ENCODE assay signal across 8 mouse cellular contexts in genomic region chr6:41136717-41137400, GRCm38 (mm10).
DNase-seq lines count a peak whose midpoint lies in the region; ATAC-seq and TF ChIP-seq lines count a peak whose summit lies in the region.

No protein-coding gene starts in this region.

- no peaks in the 10 kb centered on the region for H3K9me3 ChIP-seq in liver, embryonic 12.5 days (replicated peaks)
- H3K9me3 ChIP-seq in hindbrain, postnatal 0 days (ENCODE audit: low read length), result no peaks in the 10 kb centered on the region
- no peaks in the 10 kb centered on the region for H3K9me3 ChIP-seq in liver, embryonic 11.5 days (ENCODE audit: control insufficient read depth, low read length)
- H3K9me3 ChIP-seq in neural tube, embryonic 12.5 days, result no peaks in the 10 kb centered on the region

- no peak overlapping the region for H3K4me2 ChIP-seq in liver, embryonic 12.5 days
- H3K4me2 ChIP-seq in hindbrain, postnatal 0 days (ENCODE audit: low read depth, low read length), result no peak overlapping the region
- H3K4me2 ChIP-seq in liver, embryonic 11.5 days, result no peak overlapping the region
- no peak overlapping the region for H3K4me2 ChIP-seq in neural tube, embryonic 12.5 days (replicated peaks)

- H3K4me1 ChIP-seq in liver, embryonic 12.5 days, result no peaks in the 10 kb centered on the region
- no peaks in the 10 kb centered on the region for H3K4me1 ChIP-seq in hindbrain, postnatal 0 days (ENCODE audit: insufficient read depth, low read length)
- no peaks in the 10 kb centered on the region for H3K4me1 ChIP-seq in liver, embryonic 11.5 days (replicated peaks; ENCODE audit: control insufficient read depth, insufficient read depth, low read length)
- no peaks in the 10 kb centered on the region for H3K4me1 ChIP-seq in neural tube, embryonic 12.5 days

- H3K36me3 ChIP-seq in liver, embryonic 12.5 days, result no peaks in the 10 kb centered on the region
- H3K36me3 ChIP-seq in hindbrain, postnatal 0 days (ENCODE audit: insufficient read depth, low read length), result no peaks in the 10 kb centered on the region
- no peaks in the 10 kb centered on the region for H3K36me3 ChIP-seq in liver, embryonic 11.5 days (ENCODE audit: control insufficient read depth, insufficient read depth, low read length)
- H3K36me3 ChIP-seq in neural tube, embryonic 12.5 days, result no peaks in the 10 kb centered on the region

- no peak for ATAC-seq in liver, embryonic 12.5 days
- peak; percentile 78 for ATAC-seq in hindbrain, postnatal 0 days
- ATAC-seq in liver, embryonic 11.5 days (replicated peaks; ENCODE audit: low FRiP score), result peak; percentile 48; the same call in 1 of the 2 replicates
- ATAC-seq in neural tube, embryonic 12.5 days (ENCODE audit: low FRiP score, low read depth), result peak; percentile 66; the same call in 1 of the 2 replicates

- peak; percentile 91 for TF ChIP-seq CTCF in hindbrain, postnatal 0 days (IDR thresholded peaks at IDR 0.05; ENCODE audit: low read depth)

- no peak overlapping the region for H3K27ac ChIP-seq in liver, embryonic 12.5 days
- H3K27ac ChIP-seq in hindbrain, postnatal 0 days, result no peak overlapping the region
- no peak overlapping the region for H3K27ac ChIP-seq in liver, embryonic 11.5 days (ENCODE audit: low read depth, low read length)
- H3K27ac ChIP-seq in neural tube, embryonic 12.5 days, result no peak overlapping the region

- H3K27me3 ChIP-seq in liver, embryonic 12.5 days (replicated peaks), result no peaks in the 10 kb centered on the region
- H3K27me3 ChIP-seq in hindbrain, postnatal 0 days (ENCODE audit: insufficient read depth, low read length), result no peaks in the 10 kb centered on the region
- H3K27me3 ChIP-seq in liver, embryonic 11.5 days (replicated peaks; ENCODE audit: control insufficient read depth, insufficient read depth, low read length), result no peaks in the 10 kb centered on the region
- H3K27me3 ChIP-seq in neural tube, embryonic 12.5 days (replicated peaks), result no peaks in the 10 kb centered on the region

- WGBS in liver, embryonic 12.5 days (ENCODE audit: insufficient replicate concordance), result 30% methylated on average over 6 of the region's 6 CpGs
- 26% methylated on average over 6 of the region's 6 CpGs for WGBS in hindbrain, postnatal 0 days
- WGBS in liver, embryonic 11.5 days, result 33% methylated on average over 6 of the region's 6 CpGs
- 39% methylated on average over 6 of the region's 6 CpGs for WGBS in neural tube, embryonic 12.5 days

- peak; percentile 46 for DNase-seq in liver
- peak; percentile 53 for DNase-seq in T-cell, adult 2 months (ENCODE audit: low spot score)
- peak; percentile 39 for DNase-seq in embryo, embryonic 9.5 days (ENCODE audit: extremely low spot score)
- DNase-seq in hindbrain, postnatal 0 days (ENCODE audit: low spot score), result peak; percentile 90
- no peak for DNase-seq in liver, embryonic 11.5 days (ENCODE audit: low spot score)
- DNase-seq in yolk sac, embryonic 10.5 days (ENCODE audit: low spot score), result no peak

- H3K9ac ChIP-seq in liver, embryonic 12.5 days, result no peak overlapping the region
- no peak overlapping the region for H3K9ac ChIP-seq in hindbrain, postnatal 0 days (replicated peaks; ENCODE audit: low read length)
- H3K9ac ChIP-seq in liver, embryonic 11.5 days (ENCODE audit: low read depth, low read length), result no peak overlapping the region
- H3K9ac ChIP-seq in neural tube, embryonic 12.5 days, result no peak overlapping the region

- no peak overlapping the region for H3K4me3 ChIP-seq in liver, embryonic 12.5 days
- no peak overlapping the region for H3K4me3 ChIP-seq in hindbrain, postnatal 0 days (ENCODE audit: low read length)
- H3K4me3 ChIP-seq in liver, embryonic 11.5 days (ENCODE audit: low read depth, low read length), result no peak overlapping the region
- H3K4me3 ChIP-seq in neural tube, embryonic 12.5 days, result no peak overlapping the region

Comparison
In these comparisons a context has a peak if more than half of its experiments do, and no peak if none do; other contexts are left out.
1. DNase-seq: peak in liver (single experiment), T-cell, adult 2 months (single experiment), embryo, embryonic 9.5 days (single experiment) and hindbrain, postnatal 0 days (single experiment); none in liver, embryonic 11.5 days (single experiment) and yolk sac, embryonic 10.5 days (single experiment).